Mouse (Mus musculus): ENCODE data around the gene Hipk3.
A peak's percentile ranks its signal among the peaks of the same experiment; 100 is the strongest.

Gene Hipk3

DNA sequence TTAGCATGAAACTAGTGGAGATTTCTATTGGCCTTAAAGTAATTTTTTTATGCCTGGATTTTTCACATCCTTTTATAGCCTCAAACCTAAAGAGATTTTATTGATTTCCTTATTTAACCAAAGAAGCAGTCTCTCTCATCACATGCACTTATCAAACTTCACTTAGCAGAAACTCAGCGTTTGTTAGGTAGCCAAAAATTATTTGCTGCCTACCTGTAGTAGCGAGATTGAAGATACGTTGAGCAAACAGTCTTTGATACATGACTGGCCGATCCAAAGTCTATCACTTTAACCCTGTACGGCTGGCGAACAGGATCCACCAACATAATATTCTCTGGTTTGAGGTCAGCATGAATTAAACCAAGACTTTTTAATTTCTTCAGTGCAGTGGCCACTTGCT is 23.7 kb downstream of the Hipk3 start:
- no peak for DNase-seq

DNA sequence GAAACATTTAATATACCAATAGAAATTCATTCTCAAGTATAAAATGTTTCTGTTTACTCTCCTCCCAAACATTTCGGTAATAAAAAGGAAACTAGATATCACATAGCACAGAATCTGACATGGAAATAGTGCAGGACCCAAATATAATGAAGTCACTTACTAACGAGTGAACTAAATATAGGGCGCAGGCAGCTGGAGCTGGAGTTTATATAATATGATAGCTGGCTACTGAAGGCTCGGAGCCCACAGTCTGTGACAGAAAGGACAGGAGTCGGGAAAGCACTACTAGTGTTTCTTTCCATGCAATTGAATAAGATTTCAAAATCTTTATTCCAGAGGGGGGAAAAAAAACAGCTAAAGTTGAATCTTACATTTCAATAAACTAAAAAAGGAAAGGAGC is 25.8 kb downstream of the Hipk3 start:
- DNase-seq = no peak

DNA sequence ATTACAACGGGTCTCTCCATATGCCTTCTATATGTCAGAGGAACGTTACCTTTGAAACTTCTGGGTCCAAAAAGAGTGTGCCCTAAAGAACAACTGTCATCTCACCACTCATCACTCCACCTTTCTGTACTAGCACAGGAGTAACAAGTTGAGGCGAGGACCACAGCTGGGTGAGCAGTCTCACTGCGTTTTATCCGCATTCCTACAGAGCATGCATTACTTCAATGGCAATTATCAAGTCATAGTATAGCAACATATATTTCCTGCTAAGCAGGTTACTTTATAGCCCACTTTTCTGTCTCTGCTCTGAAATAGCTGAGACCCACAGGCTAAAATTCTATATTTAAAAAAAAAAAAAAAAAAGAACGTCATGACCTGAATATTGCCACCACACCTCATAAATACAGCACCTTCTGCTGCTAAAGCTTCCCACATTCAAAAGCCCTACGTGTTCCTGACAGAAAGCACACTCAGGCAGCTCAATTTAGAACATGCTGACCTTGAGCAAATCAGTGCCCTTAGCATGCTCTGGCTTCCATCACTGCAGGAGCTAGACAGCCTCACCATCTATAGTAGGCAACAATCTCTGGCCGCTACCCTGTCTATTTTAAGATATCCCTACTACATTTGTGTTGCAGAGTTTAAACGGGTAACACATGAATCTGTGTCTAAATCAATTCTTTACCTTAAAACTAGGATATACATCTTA is 27.2 kb downstream of the Hipk3 start:
- DNase-seq = no peak

- no peak for DNase-seq
These were observed 28.4 kb downstream of the Hipk3 start for GRCm38 (mm10) chr2:104465639-104466430.

- DNase-seq = no peak
These were observed 34.2 kb downstream of the Hipk3 start for GRCm38 (mm10) chr2:104460021-104460420.

GRCm38 (mm10) chr2:104458569-104459332 is 35.5 kb downstream of the Hipk3 start:
- no peak for DNase-seq

DNA sequence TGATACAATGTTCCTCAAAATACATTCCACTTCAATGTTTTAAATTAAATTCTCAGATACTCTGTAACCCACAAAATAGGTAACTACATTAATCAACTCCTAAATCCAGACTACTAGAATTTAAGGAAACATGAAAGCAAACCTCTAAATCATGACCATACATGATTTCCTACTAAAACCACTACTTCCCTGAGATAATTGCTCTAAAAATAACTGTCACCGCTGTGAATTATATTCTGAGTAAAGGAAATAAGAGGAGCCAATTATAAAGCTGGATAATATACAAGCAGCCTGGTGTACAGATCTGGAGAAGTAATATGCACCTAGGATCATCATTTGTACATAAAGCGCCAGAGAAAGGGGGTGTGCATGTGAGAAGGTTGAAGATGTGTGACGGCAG is 37.1 kb downstream of the Hipk3 start:
- DNase-seq = no peak

- no peak for DNase-seq
These were observed 43.6 kb downstream of the Hipk3 start for GRCm38 (mm10) chr2:104450685-104451084.

DNA sequence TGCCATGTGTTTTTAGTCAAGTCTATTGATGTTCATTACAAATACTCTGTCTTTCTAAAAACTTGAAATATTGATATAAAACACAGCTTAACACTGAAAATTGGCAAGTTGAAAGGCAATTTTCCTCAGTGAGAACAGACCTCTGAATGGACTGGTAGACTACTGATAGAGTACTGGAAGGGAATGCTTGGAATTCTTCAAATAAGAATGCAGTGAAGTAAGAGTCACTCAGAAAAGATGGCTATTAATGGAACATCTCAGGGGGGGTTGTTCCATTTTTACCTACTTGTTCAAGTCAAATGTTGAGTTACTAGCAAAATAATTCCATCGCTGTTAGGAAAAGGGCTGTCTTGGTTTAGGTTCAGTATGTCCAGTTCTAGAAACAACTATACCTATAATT is 45.1 kb downstream of the Hipk3 start:
- DNase-seq = peak; percentile 24

DNA sequence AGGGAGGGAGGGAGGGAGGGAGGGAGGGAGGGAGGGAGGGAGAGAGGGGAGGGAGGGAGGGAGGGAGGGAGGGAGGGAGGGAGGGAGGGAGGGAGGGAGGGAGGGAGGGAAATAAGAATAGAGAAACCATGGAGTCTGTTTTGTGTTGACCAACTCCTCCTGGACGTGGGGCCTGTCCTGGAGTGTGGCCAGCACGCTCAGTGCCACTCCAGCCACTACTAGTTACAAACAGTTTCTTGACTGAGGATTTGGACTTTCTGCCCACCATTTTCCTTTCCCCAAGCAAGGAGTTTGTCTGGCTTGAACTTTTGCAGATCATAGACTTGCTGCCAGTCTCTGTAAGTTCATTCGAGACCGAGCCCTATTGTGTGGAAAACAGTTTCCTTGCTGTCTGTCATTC is 46.0 kb downstream of the Hipk3 start:
- DNase-seq = no peak

- no peak for DNase-seq
These were observed 48.2 kb downstream of the Hipk3 start for GRCm38 (mm10) chr2:104446016-104446415.

DNA sequence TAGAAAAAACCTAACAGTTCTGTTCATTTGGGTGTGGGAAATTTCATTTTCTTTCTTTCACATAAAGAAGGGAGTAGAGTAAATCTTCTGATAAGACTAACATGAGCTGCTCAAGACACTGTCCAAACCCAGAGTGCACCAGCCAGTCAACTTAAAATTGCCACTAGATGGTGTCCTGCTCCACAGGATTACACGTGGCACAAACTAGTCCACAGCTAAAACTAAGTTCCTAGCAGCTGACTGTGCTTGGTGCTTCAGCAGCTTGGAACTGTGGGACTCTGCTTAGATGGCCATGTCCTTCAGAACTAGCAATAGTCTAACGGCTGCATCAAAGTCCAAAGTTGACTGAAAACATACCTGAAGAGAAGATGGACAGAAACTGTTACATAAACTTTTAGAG is 49.5 kb downstream of the Hipk3 start:
- DNase-seq = peak; percentile 86

DNA sequence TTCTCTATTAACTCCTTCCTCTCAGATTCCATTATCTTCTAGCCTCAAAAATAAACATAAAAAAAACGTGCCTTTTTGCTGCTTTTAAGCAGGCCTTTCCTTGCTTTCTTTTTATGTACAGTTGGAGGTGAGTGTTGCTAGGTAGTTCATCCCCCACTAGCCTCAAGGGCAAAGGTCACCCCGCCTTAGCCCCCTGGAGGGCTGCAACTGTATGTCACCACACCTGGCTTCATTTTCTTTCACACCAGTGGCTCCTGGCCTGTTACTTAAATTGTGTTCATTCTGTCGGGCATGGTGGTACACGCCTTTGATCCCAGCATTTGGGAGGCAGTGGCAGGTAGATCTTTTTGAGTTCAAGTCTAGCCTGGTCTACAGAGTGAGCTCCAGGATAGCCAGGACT is 51.9 kb downstream of the Hipk3 start:
- DNase-seq = no peak

DNA sequence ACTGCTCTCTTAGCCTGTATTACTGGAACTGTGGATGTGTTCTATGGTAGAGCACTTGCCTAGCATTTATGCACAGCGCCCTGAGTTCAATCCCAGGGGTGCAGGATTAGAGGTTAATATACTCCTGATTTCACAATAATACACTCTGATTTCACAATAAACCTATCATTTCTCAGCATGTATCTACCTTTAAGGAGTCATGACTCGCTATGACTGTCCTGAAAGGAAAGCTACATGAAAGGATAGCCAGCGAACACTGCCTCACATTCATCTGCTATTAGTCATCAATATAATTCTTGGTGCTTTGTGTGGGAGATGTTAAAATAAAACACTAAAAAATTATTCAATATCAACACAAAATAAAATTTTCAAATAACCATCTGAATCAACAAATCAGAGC is 58.0 kb downstream of the Hipk3 start:
- no peak for DNase-seq

GRCm38 (mm10) chr2:104431067-104431466 is 63.2 kb downstream of the Hipk3 start:
- DNase-seq = no peak

- DNase-seq = no peak
These were observed 63.7 kb downstream of the Hipk3 start for GRCm38 (mm10) chr2:104430566-104430965.

DNA sequence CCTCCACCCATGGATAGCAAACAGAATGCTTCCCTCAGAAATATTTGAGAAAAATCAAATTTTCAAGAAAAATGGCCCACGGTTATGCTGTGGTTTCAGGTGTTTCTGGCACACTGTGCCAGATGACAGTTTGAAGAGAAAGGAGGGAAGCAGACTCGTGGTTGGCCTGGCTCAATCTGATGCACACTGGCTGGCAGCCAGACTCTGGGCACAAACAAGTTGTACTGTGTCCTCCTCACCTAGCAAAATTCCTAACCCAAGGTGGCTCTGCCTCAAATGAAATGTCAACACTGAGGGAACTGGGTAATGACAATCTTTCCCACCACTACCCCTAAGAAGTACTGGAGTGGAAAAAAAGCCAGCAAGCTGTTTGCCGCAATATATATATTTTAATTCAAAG is 68.1 kb downstream of the Hipk3 start:
- DNase-seq = no peak

- DNase-seq = peak; percentile 34
These were observed 72.0 kb downstream of the Hipk3 start for GRCm38 (mm10) chr2:104422230-104422629.

DNA sequence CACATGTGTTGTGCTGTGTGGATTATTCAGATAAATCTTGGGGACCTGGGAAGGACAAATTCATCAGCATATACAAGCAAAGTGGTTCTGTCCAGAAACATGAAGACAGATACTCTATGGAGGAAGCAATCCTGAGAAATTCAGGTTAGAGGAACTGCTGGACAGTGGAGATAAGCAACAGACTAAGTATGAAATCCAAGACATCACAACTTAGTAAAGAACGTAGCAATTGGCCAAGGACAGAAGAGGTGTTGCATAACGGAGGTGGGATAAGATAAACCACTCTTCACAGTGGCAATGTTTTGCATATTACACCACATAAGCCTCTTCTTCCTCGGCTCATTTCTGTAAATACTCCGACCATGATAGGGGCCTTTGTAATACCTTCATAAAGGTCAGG is 73.4 kb downstream of the Hipk3 start:
- DNase-seq = no peak

DNA sequence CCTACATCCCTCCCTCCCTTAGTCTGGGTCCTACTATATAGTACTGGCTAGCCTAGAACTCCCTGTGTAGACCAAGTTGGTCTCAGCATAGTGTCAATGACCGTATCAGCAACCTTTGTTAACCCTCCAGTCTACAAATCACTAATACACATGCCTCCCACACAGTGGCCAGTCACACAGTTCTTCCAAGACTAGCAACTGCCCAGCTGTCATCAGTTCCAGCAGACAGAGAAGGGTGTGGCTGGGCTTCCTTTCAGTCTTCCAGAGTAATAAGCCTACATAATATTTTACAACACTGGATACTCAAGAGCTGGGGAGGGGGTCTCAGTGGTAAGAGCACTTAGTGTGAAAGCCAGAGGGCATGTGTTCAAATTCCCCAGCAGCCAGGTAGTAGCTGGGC is 74.2 kb downstream of the Hipk3 start:
- no peak for DNase-seq

DNA sequence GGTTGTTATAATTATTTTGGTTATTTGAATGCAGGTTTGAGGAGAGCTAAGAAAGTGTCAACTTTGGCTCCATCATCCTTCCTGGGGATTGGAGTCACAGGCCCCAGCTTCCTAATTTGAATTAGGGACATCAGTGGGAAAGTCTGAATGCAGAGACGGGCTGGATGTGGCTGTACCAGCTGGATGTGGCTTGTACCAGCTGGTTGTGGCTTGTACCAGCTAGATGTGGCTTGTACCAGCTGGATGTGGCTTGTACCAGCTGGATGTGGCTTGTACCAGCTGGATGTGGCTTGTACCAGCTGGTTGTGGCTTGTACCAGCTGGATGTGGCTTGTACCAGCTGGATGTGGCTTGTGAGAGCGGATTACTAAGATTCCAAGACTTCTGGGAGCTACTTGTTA is 74.8 kb downstream of the Hipk3 start:
- DNase-seq = no peak

DNA sequence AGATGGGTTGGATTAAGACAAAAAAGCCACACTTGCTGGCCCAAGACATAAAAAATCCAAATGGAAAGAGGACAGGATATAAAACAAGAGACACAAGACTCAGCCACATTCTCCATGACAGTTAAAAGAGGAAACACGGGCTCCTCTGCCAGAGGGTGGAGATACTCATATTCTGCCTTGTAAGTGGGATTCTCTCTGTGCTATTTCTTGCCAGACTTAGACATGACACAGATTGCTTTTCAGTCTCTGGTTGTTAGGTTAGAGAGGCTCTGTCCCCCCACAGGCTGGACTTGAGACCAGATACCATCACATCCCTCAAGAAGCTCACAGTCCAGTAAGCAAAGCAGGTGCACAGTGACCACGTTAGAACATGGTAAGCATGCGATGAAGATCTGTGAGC is 81.2 kb downstream of the Hipk3 start:
- no peak for DNase-seq

DNA sequence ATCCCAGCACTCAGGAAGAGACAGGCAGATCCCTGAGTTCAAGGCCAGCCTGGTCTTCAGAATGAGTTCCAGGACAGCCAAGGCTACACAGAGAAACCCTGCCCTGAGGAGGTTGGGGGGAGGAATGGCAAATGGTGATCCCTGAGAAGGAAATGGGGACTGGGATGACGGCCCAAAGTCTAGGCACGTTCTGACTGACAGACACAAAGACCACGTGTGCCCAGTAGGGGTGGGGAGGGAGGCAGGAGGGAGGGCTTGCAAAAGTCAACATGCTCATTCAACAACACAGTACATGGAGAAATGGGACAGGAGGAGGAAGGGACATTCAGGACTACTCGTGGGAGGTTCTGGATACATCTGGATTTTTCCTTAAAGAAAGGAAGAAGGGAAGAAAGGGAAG is 81.8 kb downstream of the Hipk3 start:
- no peak for DNase-seq

DNA sequence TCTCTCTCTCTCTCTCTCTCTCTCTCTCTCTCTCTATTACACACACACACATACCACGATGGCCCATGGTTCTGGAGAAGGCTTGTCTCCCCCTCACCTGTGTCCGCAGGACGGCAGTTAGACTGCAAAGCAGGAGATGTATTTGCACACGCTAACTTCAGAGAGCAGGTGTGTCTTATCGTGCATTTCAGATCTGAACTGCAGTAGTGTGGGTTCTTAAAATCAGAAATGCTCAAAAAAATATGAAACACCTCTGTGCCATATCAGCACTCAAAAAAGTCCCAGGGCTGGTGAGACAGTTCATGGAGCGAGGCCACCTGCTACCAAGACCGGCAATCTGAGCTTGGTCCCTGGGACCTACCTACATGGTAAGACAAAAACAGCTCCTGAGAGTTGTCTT is 82.4 kb downstream of the Hipk3 start:
- DNase-seq = no peak

Measured in lung, postnatal 36 days (tissue).